Mouse (Mus musculus) lung, postnatal 36 days (tissue): ENCODE results near the gene Gm29776.

ENCODE experiments used
- DNase-seq: peaks from one replicate; pipeline ENCODE4 v3.0.0; 2022; ENCODE audit warnings: mixed read lengths

The Gm29776 gene

GRCm38 (mm10) chr14:54706589-54707320, 8.1 kb upstream of the Gm29776 start:
- DNase-seq, result no peak

- no peak for DNase-seq
Observed at GRCm38 (mm10) chr14:54705844-54706243, 7.2 kb upstream of the Gm29776 start.

GRCm38 (mm10) chr14:54703207-54703606, 4.6 kb upstream of the Gm29776 start:
- no peak for DNase-seq

- DNase-seq, result peak; percentile 82
Observed at GRCm38 (mm10) chr14:54701298-54701697, 2.7 kb upstream of the Gm29776 start.

- DNase-seq, result no peak
Observed at GRCm38 (mm10) chr14:54699586-54699985, 953 bp upstream of the Gm29776 start.

GRCm38 (mm10) chr14:54696752-54697151, 1.9 kb downstream of the Gm29776 start:
- no peak for DNase-seq

GRCm38 (mm10) chr14:54695042-54695441, 3.6 kb downstream of the Gm29776 start:
- no peak for DNase-seq

- no peak for DNase-seq
Observed at GRCm38 (mm10) chr14:54687251-54687650, 11.4 kb downstream of the Gm29776 start.

GRCm38 (mm10) chr14:54686522-54687143, 12.0 kb downstream of the Gm29776 start, which contains the start of gene Acin1:
Acin1 (minus strand) TSS chr14:54686931.
- DNase-seq, result peak; percentile 100

GRCm38 (mm10) chr14:54686063-54686521, 12.5 kb downstream of the Gm29776 start, which contains the start of gene 1700123O20Rik:
1700123O20Rik (plus strand) TSS chr14:54686216.
- DNase-seq, result peak; percentile 87

- DNase-seq, result no peak
Observed at GRCm38 (mm10) chr14:54685471-54685870, 13.2 kb downstream of the Gm29776 start.

- no peak for DNase-seq
Observed at GRCm38 (mm10) chr14:54682396-54682795, 16.2 kb downstream of the Gm29776 start.

- no peak for DNase-seq
Observed at GRCm38 (mm10) chr14:54678657-54679304, 19.9 kb downstream of the Gm29776 start.

- DNase-seq, result no peak
Observed at GRCm38 (mm10) chr14:54676290-54676689, 22.3 kb downstream of the Gm29776 start.

- peak; percentile 68 for DNase-seq
Observed at GRCm38 (mm10) chr14:54674317-54674716, 24.3 kb downstream of the Gm29776 start.

GRCm38 (mm10) chr14:54669381-54669780, 29.3 kb downstream of the Gm29776 start:
- DNase-seq, result peak; percentile 84

GRCm38 (mm10) chr14:54664477-54665222, 34.0 kb downstream of the Gm29776 start:
- no peak for DNase-seq

- DNase-seq, result peak; percentile 66
Observed at GRCm38 (mm10) chr14:54660009-54660408, 38.6 kb downstream of the Gm29776 start.

GRCm38 (mm10) chr14:54653496-54653895, 45.1 kb downstream of the Gm29776 start:
- peak; percentile 94 for DNase-seq

- no peak for DNase-seq
Observed at GRCm38 (mm10) chr14:54652787-54653186, 45.8 kb downstream of the Gm29776 start.

GRCm38 (mm10) chr14:54651556-54651955, 47.1 kb downstream of the Gm29776 start:
- DNase-seq, result no peak

- peak; percentile 94 for DNase-seq
Observed at GRCm38 (mm10) chr14:54650621-54651454, 47.8 kb downstream of the Gm29776 start.
